Mouse (Mus musculus) heart, adult 2 months (tissue): Measurements from ENCODE around the gene Tcf12.

ENCODE experiments used
- CTCF ChIP-seq: fragments of 200-600 bp; IDR thresholded peaks from 2 replicates; pipeline ENCODE4 v1.8.1; 2022; ENCODE audit warnings: antibody characterized with exemption, mild to moderate bottlenecking, moderate library complexity
- POLR2A ChIP-seq: fragments of 200-500 bp; IDR thresholded peaks from 2 replicates; pipeline ENCODE4 v1.6.1; 2011; ENCODE audit warnings: mild to moderate bottlenecking, low read depth, low read length, control low read depth; ENCODE audit not compliant: insufficient read depth

DNA sequence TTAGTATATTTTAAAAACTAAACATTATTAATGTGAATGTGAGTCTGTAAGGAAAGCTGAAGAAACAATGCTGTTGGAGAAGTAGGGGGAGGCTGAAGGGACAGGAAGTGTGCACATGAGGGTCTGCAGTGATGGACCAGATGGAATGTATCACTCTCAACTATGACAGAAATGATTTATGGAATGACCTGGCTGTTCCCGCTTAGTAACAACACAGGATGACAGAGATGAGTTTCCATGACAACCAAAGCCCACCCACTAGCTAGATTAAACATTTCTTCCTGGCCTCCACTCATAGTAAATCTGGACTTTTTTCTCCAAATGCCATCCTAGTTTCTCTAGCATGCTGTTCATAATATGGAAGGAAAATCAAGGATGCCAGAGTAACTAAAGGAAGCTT lies 231.0 kb downstream of the Tcf12 start:
- TF ChIP-seq CTCF, result no peak
- no peak for TF ChIP-seq POLR2A
